Mouse (Mus musculus): ENCODE data around the gene Rsbn1. TPM values are rescaled to one million over a fixed set of nuclear protein-coding genes. Genes with fewer than 3 reads are reported as not detected.

Rsbn1 gene
- polyA plus RNA-seq, 1 experiment: 9.5 TPM

- Histone ChIP-seq H3K27ac (ENCODE audit: insufficient read depth, low read length) (no peak overlapping the region), H3K4me1 (ENCODE audit: control insufficient read depth, insufficient read depth, low read length) (no peaks in the 10 kb centered on the region), H3K4me3 (ENCODE audit: insufficient read depth, low read length) (no peak overlapping the region)
- TF ChIP-seq POLR2A (IDR thresholded peaks at IDR 0.05; ENCODE audit: extremely low read depth, insufficient read depth, low read length) (no peak), CTCF (IDR thresholded peaks at IDR 0.05; ENCODE audit: extremely low read depth, insufficient read depth, low read length) (no peak)
Observed at GRCm38 (mm10) chr3:103985194-103985593, 71.3 kb downstream of the Rsbn1 start.

GRCm38 (mm10) chr3:103987831-103988432 is 74.0 kb downstream of the Rsbn1 start:
- Histone ChIP-seq H3K4me3 (ENCODE audit: insufficient read depth, low read length) (no peak overlapping the region), H3K4me1 (ENCODE audit: control insufficient read depth, insufficient read depth, low read length) (no peaks in the 10 kb centered on the region), H3K27ac (ENCODE audit: insufficient read depth, low read length) (no peak overlapping the region)
- TF ChIP-seq POLR2A (IDR thresholded peaks at IDR 0.05; ENCODE audit: extremely low read depth, insufficient read depth, low read length) (no peak), CTCF (IDR thresholded peaks at IDR 0.05; ENCODE audit: extremely low read depth, insufficient read depth, low read length) (no peak)

GRCm38 (mm10) chr3:103989352-103989751 is 75.4 kb downstream of the Rsbn1 start:
- TF ChIP-seq CTCF (IDR thresholded peaks at IDR 0.05; ENCODE audit: extremely low read depth, insufficient read depth, low read length) (no peak), POLR2A (IDR thresholded peaks at IDR 0.05; ENCODE audit: extremely low read depth, insufficient read depth, low read length) (no peak)
- Histone ChIP-seq H3K4me1 (ENCODE audit: control insufficient read depth, insufficient read depth, low read length) (no peaks in the 10 kb centered on the region), H3K4me3 (ENCODE audit: insufficient read depth, low read length) (no peak overlapping the region), H3K27ac (ENCODE audit: insufficient read depth, low read length) (no peak overlapping the region)

- Histone ChIP-seq H3K4me3 (ENCODE audit: insufficient read depth, low read length) (no peak overlapping the region), H3K27ac (ENCODE audit: insufficient read depth, low read length) (no peak overlapping the region), H3K4me1 (ENCODE audit: control insufficient read depth, insufficient read depth, low read length) (no peaks in the 10 kb centered on the region)
- TF ChIP-seq POLR2A (IDR thresholded peaks at IDR 0.05; ENCODE audit: extremely low read depth, insufficient read depth, low read length): no peak
- no peak for TF ChIP-seq CTCF (IDR thresholded peaks at IDR 0.05; ENCODE audit: extremely low read depth, insufficient read depth, low read length)
Observed at GRCm38 (mm10) chr3:103991271-103991670, 77.4 kb downstream of the Rsbn1 start.

- TF ChIP-seq POLR2A (IDR thresholded peaks at IDR 0.05; ENCODE audit: extremely low read depth, insufficient read depth, low read length) (no peak), CTCF (IDR thresholded peaks at IDR 0.05; ENCODE audit: extremely low read depth, insufficient read depth, low read length) (no peak)
- H3K4me3 ChIP-seq (ENCODE audit: insufficient read depth, low read length): no peak overlapping the region
- H3K27ac ChIP-seq (ENCODE audit: insufficient read depth, low read length): no peak overlapping the region
- H3K4me1 ChIP-seq (ENCODE audit: control insufficient read depth, insufficient read depth, low read length): no peaks in the 10 kb centered on the region
Observed at GRCm38 (mm10) chr3:103998724-103999123, 84.8 kb downstream of the Rsbn1 start.

- H3K4me3 ChIP-seq (ENCODE audit: insufficient read depth, low read length): no peak overlapping the region
- no peak for TF ChIP-seq CTCF (IDR thresholded peaks at IDR 0.05; ENCODE audit: extremely low read depth, insufficient read depth, low read length)
- TF ChIP-seq POLR2A (IDR thresholded peaks at IDR 0.05; ENCODE audit: extremely low read depth, insufficient read depth, low read length): no peak
- 0 out of 2 replicates have a peak, but pooled peaks cover 2% of the 10 kb centered on the region for H3K4me1 ChIP-seq (ENCODE audit: control insufficient read depth, insufficient read depth, low read length)
- H3K27ac ChIP-seq (ENCODE audit: insufficient read depth, low read length): no peak overlapping the region
Observed at GRCm38 (mm10) chr3:104006896-104007466, 93.1 kb downstream of the Rsbn1 start.

- no peak overlapping the region for H3K27ac ChIP-seq (ENCODE audit: insufficient read depth, low read length)
- peaks cover 2% of the 10 kb centered on the region; the same call in 1 of the 2 replicates for H3K4me1 ChIP-seq (ENCODE audit: control insufficient read depth, insufficient read depth, low read length)
- no peak for TF ChIP-seq CTCF (IDR thresholded peaks at IDR 0.05; ENCODE audit: extremely low read depth, insufficient read depth, low read length)
- no peak for TF ChIP-seq POLR2A (IDR thresholded peaks at IDR 0.05; ENCODE audit: extremely low read depth, insufficient read depth, low read length)
- H3K4me3 ChIP-seq (ENCODE audit: insufficient read depth, low read length): no peak overlapping the region
Observed at GRCm38 (mm10) chr3:104007479-104007878, 93.6 kb downstream of the Rsbn1 start.

GRCm38 (mm10) chr3:104009924-104010662 is 96.2 kb downstream of the Rsbn1 start:
- Histone ChIP-seq H3K27ac (ENCODE audit: insufficient read depth, low read length) (no peak overlapping the region), H3K4me3 (ENCODE audit: insufficient read depth, low read length) (no peak overlapping the region), H3K4me1 (ENCODE audit: control insufficient read depth, insufficient read depth, low read length) (peaks cover 2% of the 10 kb centered on the region; the same call in 1 of the 2 replicates)
- TF ChIP-seq POLR2A (IDR thresholded peaks at IDR 0.05; ENCODE audit: extremely low read depth, insufficient read depth, low read length) (no peak), CTCF (IDR thresholded peaks at IDR 0.05; ENCODE audit: extremely low read depth, insufficient read depth, low read length) (no peak)

GRCm38 (mm10) chr3:104011972-104012371 is 98.1 kb downstream of the Rsbn1 start:
- Histone ChIP-seq H3K4me1 (ENCODE audit: control insufficient read depth, insufficient read depth, low read length) (peaks cover 2% of the 10 kb centered on the region; the same call in 1 of the 2 replicates), H3K27ac (ENCODE audit: insufficient read depth, low read length) (no peak overlapping the region), H3K4me3 (ENCODE audit: insufficient read depth, low read length) (no peak overlapping the region)
- TF ChIP-seq CTCF (IDR thresholded peaks at IDR 0.05; ENCODE audit: extremely low read depth, insufficient read depth, low read length) (no peak), POLR2A (IDR thresholded peaks at IDR 0.05; ENCODE audit: extremely low read depth, insufficient read depth, low read length) (no peak)

Other genes starting within 250 kb of the Rsbn1 start
- 14.3 and 14.5 TPM in 2 replicates for gene Olfml3, start 176.1 kb upstream of the Rsbn1 start, polyA plus RNA-seq (2012; rRNA removed)
- gene Gm10964, start 174.8 kb upstream of the Rsbn1 start, polyA plus RNA-seq (2012; rRNA removed): not detected in 2 replicates
- 41.2 and 42.0 TPM in 2 replicates for gene Hipk1, start 122.6 kb upstream of the Rsbn1 start, polyA plus RNA-seq (2012; rRNA removed)
- 5.8 and 6.6 TPM in 2 replicates for gene Dclre1b, start 104.7 kb upstream of the Rsbn1 start, polyA plus RNA-seq (2012; rRNA removed)
- 14.8 and 15.6 TPM in 2 replicates for gene Ap4b1, start 104.6 kb upstream of the Rsbn1 start, polyA plus RNA-seq (2012; rRNA removed)
- 0.09 and 0.40 TPM in 2 replicates for gene Gm43064, start 104.5 kb upstream of the Rsbn1 start, polyA plus RNA-seq (2012; rRNA removed)
- gene Bcl2l15, start 81.5 kb upstream of the Rsbn1 start, polyA plus RNA-seq (2012; rRNA removed): 3.0 and 4.1 TPM in 2 replicates
- gene Ptpn22, start 54.3 kb upstream of the Rsbn1 start, polyA plus RNA-seq (2012; rRNA removed): 1.3 and 1.4 TPM in 2 replicates
- 25.3 and 27.7 TPM in 2 replicates for gene Phtf1, start 54.0 kb downstream of the Rsbn1 start, polyA plus RNA-seq (2012; rRNA removed)

Measured in cortical plate, adult 2 months (tissue).